Mouse (Mus musculus) small intestine, adult 2 months (tissue): ENCODE measurements around the gene Prrt4.

Experiments used
- CTCF ChIP-seq: fragments of 200-500 bp; IDR thresholded peaks from 2 replicates; pipeline ENCODE4 v1.5.1; 2012; ENCODE audit warnings: low read depth, mild to moderate bottlenecking, control low read depth, inconsistent platforms, low read length, moderate library complexity, mixed read lengths; ENCODE audit not compliant: insufficient replicate concordance, insufficient read length; ENCODE audit errors: extremely low read depth
- POLR2A ChIP-seq: fragments of 200-500 bp; IDR thresholded peaks from 2 replicates; pipeline ENCODE4 v1.6.1; 2012; ENCODE audit warnings: low read depth, mild to moderate bottlenecking, control low read depth, inconsistent platforms, low read length, moderate library complexity

DNA sequence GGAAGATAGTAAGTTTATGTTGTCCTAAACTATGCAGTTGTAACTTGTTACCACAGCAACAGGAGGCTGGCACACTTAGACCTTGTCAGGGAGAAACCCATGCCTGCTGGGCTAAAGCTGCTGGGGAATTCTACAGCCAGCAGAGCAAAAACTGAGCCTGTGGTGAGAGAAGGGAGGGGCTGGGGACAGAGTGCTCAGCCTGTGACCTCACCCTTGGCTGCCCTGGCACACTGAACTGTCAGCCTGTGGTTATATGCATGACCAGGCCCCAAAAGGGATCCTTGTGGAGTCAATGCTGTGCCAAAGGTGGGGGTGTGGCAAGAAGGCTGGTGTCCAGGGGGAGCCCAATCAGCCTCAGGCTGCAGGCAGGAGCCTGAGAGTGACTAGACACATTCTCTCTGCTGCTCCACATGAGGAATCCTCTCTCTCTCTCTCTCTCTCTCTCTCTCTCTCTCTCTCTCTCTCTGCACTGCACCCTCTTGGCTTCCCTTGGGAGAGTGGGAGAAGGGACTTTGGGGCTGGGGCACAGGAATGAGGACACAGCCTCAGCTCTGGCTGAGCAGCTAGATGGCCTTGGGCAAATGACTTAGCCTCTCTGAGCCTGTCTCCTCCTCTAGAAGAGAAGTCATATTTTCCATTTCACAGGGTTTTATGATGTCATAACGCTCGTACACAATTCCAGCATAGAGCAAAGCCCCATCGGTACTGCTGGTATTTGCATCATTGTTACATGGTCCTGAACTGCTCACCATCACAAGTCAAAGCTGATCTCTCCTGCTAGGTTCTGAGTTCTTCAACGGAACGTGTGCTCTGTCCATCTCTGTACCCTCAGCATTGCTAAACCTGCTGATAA lies 16.7 kb upstream of the Prrt4 start:
- TF ChIP-seq POLR2A (no peak), CTCF (no peak)
